Mouse (Mus musculus) right cerebral cortex, postnatal 14 days (tissue): ENCODE results near the gene Pitpna.

ENCODE experiments used
- DNase-seq: peaks from one replicate; pipeline ENCODE4 v3.0.0; 2022

The Pitpna gene

GRCm38 (mm10) chr11:75660941-75661800 is 73.3 kb downstream of the Pitpna start:
- no peak for DNase-seq

GRCm38 (mm10) chr11:75662131-75662530 is 74.2 kb downstream of the Pitpna start:
- no peak for DNase-seq

GRCm38 (mm10) chr11:75666296-75666695 is 78.4 kb downstream of the Pitpna start:
- no peak for DNase-seq

- DNase-seq, result no peak
These were observed 80.7 kb downstream of the Pitpna start for GRCm38 (mm10) chr11:75668621-75669020.

GRCm38 (mm10) chr11:75669176-75669852 is 81.4 kb downstream of the Pitpna start:
- no peak for DNase-seq

GRCm38 (mm10) chr11:75669853-75670200 is 81.9 kb downstream of the Pitpna start:
- no peak for DNase-seq

- DNase-seq, result no peak
These were observed 83.7 kb downstream of the Pitpna start for GRCm38 (mm10) chr11:75671426-75672180.

GRCm38 (mm10) chr11:75673411-75673810 is 85.5 kb downstream of the Pitpna start:
- no peak for DNase-seq

- no peak for DNase-seq
These were observed 87.0 kb downstream of the Pitpna start for GRCm38 (mm10) chr11:75674875-75675274.

GRCm38 (mm10) chr11:75677881-75678746 is 90.2 kb downstream of the Pitpna start:
- DNase-seq, result no peak
